Mouse (Mus musculus): ENCODE results near the gene Nr2c1.

- peak; percentile 79 for TF ChIP-seq POLR2A (IDR thresholded peaks at IDR 0.05; ENCODE audit: low read depth, low read length)
- TF ChIP-seq CTCF (IDR thresholded peaks at IDR 0.05; ENCODE audit: borderline replicate concordance, insufficient read depth, low read length), result peak; percentile 46; the same call in 1 of the 2 replicates
These were observed 50.9 kb downstream of the Nr2c1 start, which contains the start of gene Ndufa12 for GRCm38 (mm10) chr10:94198482-94199405.

All from embryonic fibroblast, embryonic 13.5 days (primary cell).